Mouse (Mus musculus) spleen, adult 2 months (tissue): ENCODE data around the gene Trim47.

Source experiments
- CTCF ChIP-seq: fragments of 200-500 bp; IDR thresholded peaks from 2 replicates; pipeline ENCODE4 v1.5.1; 2011; ENCODE audit warnings: mild to moderate bottlenecking, inconsistent platforms; ENCODE audit not compliant: insufficient read depth, insufficient read length, insufficient replicate concordance; ENCODE audit errors: extremely low read depth
- POLR2A ChIP-seq: fragments of 200-500 bp; IDR thresholded peaks from 2 replicates; pipeline ENCODE4 v1.6.1; 2011; ENCODE audit warnings: low read depth, low read length, inconsistent platforms

DNA sequence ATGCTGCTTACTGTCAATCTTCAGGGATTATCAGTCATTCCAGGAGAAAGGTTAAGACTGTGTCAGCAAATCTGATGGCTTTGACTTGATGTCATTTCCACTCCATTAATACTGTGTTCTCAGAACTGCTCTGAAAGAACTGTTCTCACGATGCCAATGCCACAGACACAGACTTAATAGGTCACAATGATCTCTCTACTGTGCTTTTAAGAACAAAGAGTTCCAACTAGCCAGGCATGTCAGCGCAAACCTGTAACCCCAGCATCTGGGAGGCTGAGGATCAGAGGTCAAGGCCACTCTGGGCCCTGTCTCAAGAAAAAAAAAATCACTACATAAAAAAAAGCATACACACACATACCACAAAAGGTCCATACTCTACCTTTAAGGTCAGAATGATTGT lies 44.9 kb upstream of the Trim47 start:
- TF ChIP-seq CTCF: no peak
- TF ChIP-seq POLR2A: no peak
